Mouse (Mus musculus) bone marrow, adult 2 months (tissue): Measurements from ENCODE around the gene Cdk5rap3.

Source experiments
- CTCF ChIP-seq: fragments of 200-500 bp; IDR thresholded peaks from 2 replicates; pipeline ENCODE4 v1.5.1; 2011; ENCODE audit warnings: low read length, control low read depth; ENCODE audit not compliant: control insufficient read depth, insufficient read depth
- POLR2A ChIP-seq: fragments of 200-500 bp; IDR thresholded peaks from 2 replicates; pipeline ENCODE4 v1.6.1; 2011; ENCODE audit warnings: low read depth, mild to moderate bottlenecking, control low read depth, low read length, borderline replicate concordance; ENCODE audit not compliant: control insufficient read depth

GRCm38 (mm10) chr11:96935872-96936650 lies 19.8 kb upstream of the Cdk5rap3 start:
- no peak for TF ChIP-seq CTCF
- no peak for TF ChIP-seq POLR2A
